8 mouse cellular contexts compared by ENCODE assay signal in genomic region chr10:81379183-81379553, GRCm38 (mm10). TPM values are rescaled to one million over a fixed set of nuclear protein-coding genes. Genes with fewer than 3 reads are reported as not detected.
DNase-seq lines count a peak whose midpoint lies in the region; ATAC-seq and TF ChIP-seq lines count a peak whose summit lies in the region.

No protein-coding gene starts in this region.

- TF ChIP-seq CTCF in ES-Bruce4 (IDR thresholded peaks at IDR 0.05; ENCODE audit: low read depth, low read length), result no peak
- TF ChIP-seq CTCF in liver, postnatal 0 days (IDR thresholded peaks at IDR 0.05; ENCODE audit: low read depth), result no peak

- no peak for TF ChIP-seq POLR2A in ES-Bruce4 (IDR thresholded peaks at IDR 0.05; ENCODE audit: insufficient read depth, low read length)

- TF ChIP-seq EP300 in ES-Bruce4 (IDR thresholded peaks at IDR 0.05; ENCODE audit: insufficient read depth, low read depth, low read length), result no peak
- TF ChIP-seq EP300 in liver, postnatal 0 days (IDR thresholded peaks at IDR 0.05; ENCODE audit: low read depth), result no peak

- no peaks in the 10 kb centered on the region for H3K27me3 ChIP-seq in heart, embryonic 10.5 days (ENCODE audit: insufficient read depth, poor library complexity, severe bottlenecking)
- H3K27me3 ChIP-seq in ES-Bruce4 (ENCODE audit: control insufficient read depth, insufficient read depth, low read length, poor library complexity, severe bottlenecking), result no peaks in the 10 kb centered on the region
- no peaks in the 10 kb centered on the region for H3K27me3 ChIP-seq in heart, embryonic 16.5 days (ENCODE audit: control insufficient read depth, insufficient read depth, low read length)
- H3K27me3 ChIP-seq in liver, postnatal 0 days (ENCODE audit: insufficient read depth, low read length), result no peaks in the 10 kb centered on the region

- 58% methylated on average over 3 of the region's 3 CpGs for WGBS in heart, embryonic 10.5 days
- 62% methylated on average over 3 of the region's 3 CpGs for WGBS in heart, embryonic 16.5 days
- 59% methylated on average over 3 of the region's 3 CpGs for WGBS in liver, postnatal 0 days (ENCODE audit: insufficient replicate concordance)

- no peaks in the 10 kb centered on the region for H3K9me3 ChIP-seq in heart, embryonic 10.5 days
- no peaks in the 10 kb centered on the region for H3K9me3 ChIP-seq in ES-Bruce4 (replicated peaks; ENCODE audit: control insufficient read depth, insufficient read depth, low read length, poor library complexity, severe bottlenecking)
- H3K9me3 ChIP-seq in heart, embryonic 16.5 days (replicated peaks; ENCODE audit: control insufficient read depth, low read length), result no peaks in the 10 kb centered on the region
- H3K9me3 ChIP-seq in liver, postnatal 0 days (ENCODE audit: low read length), result no peaks in the 10 kb centered on the region

- H3K4me3 ChIP-seq in heart, embryonic 10.5 days, result peak overlapping the region; percentile 94
- peak overlapping the region; percentile 81 for H3K4me3 ChIP-seq in ES-Bruce4 (ENCODE audit: low read depth, low read length)
- H3K4me3 ChIP-seq in heart, embryonic 16.5 days (ENCODE audit: low read length), result peak overlapping the region; percentile 86
- peak overlapping the region; percentile 57 for H3K4me3 ChIP-seq in liver, postnatal 0 days (ENCODE audit: low read depth, low read length)

- ATAC-seq in heart, embryonic 16.5 days (replicated peaks; ENCODE audit: extremely low read depth, insufficient read depth, low FRiP score), result no peak
- ATAC-seq in liver, postnatal 0 days, result no peak
- no peak for ATAC-seq in megakaryocyte-erythroid progenitor cell, adult 5-6 weeks (replicated peaks; ENCODE audit: low FRiP score, low TSS enrichment, poor library complexity, severe bottlenecking)

- H3K27ac ChIP-seq in heart, embryonic 10.5 days, result peak overlapping the region; percentile 98
- H3K27ac ChIP-seq in ES-Bruce4 (ENCODE audit: insufficient read depth, low read length), result peak overlapping the region; percentile 58
- H3K27ac ChIP-seq in heart, embryonic 16.5 days (ENCODE audit: low read length), result peak overlapping the region; percentile 78
- peak overlapping the region; percentile 97 for H3K27ac ChIP-seq in liver, postnatal 0 days (ENCODE audit: low read depth)

- H3K9ac ChIP-seq in ES-Bruce4 (ENCODE audit: low read depth, poor library complexity, severe bottlenecking), result peak overlapping the region; percentile 74
- peak overlapping the region; percentile 73 for H3K9ac ChIP-seq in heart, embryonic 16.5 days (ENCODE audit: low read length)
- peak overlapping the region; percentile 64 for H3K9ac ChIP-seq in liver, postnatal 0 days (replicated peaks)

- peak overlapping the region; percentile 76 for H3K4me2 ChIP-seq in heart, embryonic 16.5 days (ENCODE audit: low read depth, low read length)
- peak overlapping the region; percentile 77 for H3K4me2 ChIP-seq in liver, postnatal 0 days (ENCODE audit: low read depth, low read length)

- no peak for DNase-seq in heart, embryonic 10.5 days (ENCODE audit: low spot score)
- DNase-seq in heart, postnatal 25 days (ENCODE audit: low spot score), result no peak
- no peak for DNase-seq in liver, postnatal 0 days
- DNase-seq in adrenal gland, adult 18-20 months (ENCODE audit: low spot score in 2 of 2), result no peak
- DNase-seq in right cerebral cortex, postnatal 4 days, result no peak

- H3K36me3 ChIP-seq in heart, embryonic 10.5 days, result peaks cover 17% of the 10 kb centered on the region
- no peaks in the 10 kb centered on the region for H3K36me3 ChIP-seq in ES-Bruce4 (ENCODE audit: control insufficient read depth, insufficient read depth, low read length, poor library complexity, severe bottlenecking)
- peaks cover 4% of the 10 kb centered on the region for H3K36me3 ChIP-seq in heart, embryonic 16.5 days (ENCODE audit: control insufficient read depth, insufficient read depth)
- peaks cover 16% of the 10 kb centered on the region for H3K36me3 ChIP-seq in liver, postnatal 0 days (replicated peaks; ENCODE audit: insufficient read depth, low read length)

- intact Hi-C loops in heart, postnatal 25 days (cut with DNase I), result no loop called here

- peaks cover 33% of the 10 kb centered on the region for H3K4me1 ChIP-seq in heart, embryonic 10.5 days
- H3K4me1 ChIP-seq in ES-Bruce4 (ENCODE audit: control insufficient read depth, insufficient read depth, low read length), result no peaks in the 10 kb centered on the region
- H3K4me1 ChIP-seq in heart, embryonic 16.5 days (ENCODE audit: control insufficient read depth, insufficient read depth, low read length), result peaks cover 26% of the 10 kb centered on the region
- H3K4me1 ChIP-seq in liver, postnatal 0 days (ENCODE audit: insufficient read depth), result peaks cover 39% of the 10 kb centered on the region

RNA-seq across cellular contexts. Expression of gene Fzr1, which starts 0.9 kb away (rescaled TPM):
- polyA plus RNA-seq in heart, embryonic 10.5 days (2016; fragmentation: Nextera tagmentation; extraction: Ambion mirVana), result 105 and 117 TPM in 2 replicates
- total RNA-seq in heart, postnatal 25 days (2021), result 10 to 100 TPM; 27.7 to 32.3 TPM
- 47.8 and 51.4 TPM in 2 replicates for polyA plus RNA-seq in ES-Bruce4 (2011; ENCODE audit: insufficient read depth, insufficient read length, low read depth, missing spikeins)
- polyA plus RNA-seq in heart, embryonic 16.5 days (2015; fragmentation: Nextera tagmentation; extraction: Ambion mirVana), result 74.6 and 82.8 TPM in 2 replicates
- 69.7 and 74.6 TPM in 2 replicates for polyA plus RNA-seq in liver, postnatal 0 days (2015; fragmentation: Nextera tagmentation; extraction: Ambion mirVana)
- 28.5 and 50.0 TPM in 2 replicates for total RNA-seq in megakaryocyte-erythroid progenitor cell, adult 5-6 weeks (2014; fragmentation: Nextera tagmentation)
- 12.2 and 14.9 TPM in 2 replicates for total RNA-seq in megakaryocyte-erythroid progenitor cell, adult 5-6 weeks (2017)
- total RNA-seq in adrenal gland, adult 18-20 months (2021), result 10 to 100 TPM; 35.1 to 35.2 TPM

RNA-seq across cellular contexts. Expression of gene Dohh, which starts 5.1 kb away (rescaled TPM):
- polyA plus RNA-seq in heart, embryonic 10.5 days (2016; fragmentation: Nextera tagmentation; extraction: Ambion mirVana), result 100 and 105 TPM in 2 replicates
- 10 to 100 TPM; 52.0 to 56.2 TPM for total RNA-seq in heart, postnatal 25 days (2021)
- 52.9 and 70.3 TPM in 2 replicates for polyA plus RNA-seq in ES-Bruce4 (2011; ENCODE audit: insufficient read depth, insufficient read length, low read depth, missing spikeins)
- polyA plus RNA-seq in heart, embryonic 16.5 days (2015; fragmentation: Nextera tagmentation; extraction: Ambion mirVana), result 83.4 and 86.2 TPM in 2 replicates
- polyA plus RNA-seq in liver, postnatal 0 days (2015; fragmentation: Nextera tagmentation; extraction: Ambion mirVana), result 39.3 and 42.1 TPM in 2 replicates
- total RNA-seq in megakaryocyte-erythroid progenitor cell, adult 5-6 weeks (2014; fragmentation: Nextera tagmentation), result 12.3 and 31.4 TPM in 2 replicates
- total RNA-seq in megakaryocyte-erythroid progenitor cell, adult 5-6 weeks (2017), result 31.2 and 37.8 TPM in 2 replicates
- 10 to 100 TPM; 49.1 to 50.5 TPM for total RNA-seq in adrenal gland, adult 18-20 months (2021)

RNA-seq across cellular contexts. Expression of gene Gm48551, which starts 5.1 kb away (rescaled TPM):
- polyA plus RNA-seq in heart, embryonic 10.5 days (2016; fragmentation: Nextera tagmentation; extraction: Ambion mirVana), result 2.2 and 3.1 TPM in 2 replicates
- total RNA-seq in heart, postnatal 25 days (2021), result under 1 TPM; 0.61 to 0.78 TPM
- 1.5 TPM in 1 of 2 replicates, not detected in the other for polyA plus RNA-seq in ES-Bruce4 (2011; ENCODE audit: insufficient read depth, insufficient read length, low read depth, missing spikeins)
- 2.1 and 2.6 TPM in 2 replicates for polyA plus RNA-seq in heart, embryonic 16.5 days (2015; fragmentation: Nextera tagmentation; extraction: Ambion mirVana)
- polyA plus RNA-seq in liver, postnatal 0 days (2015; fragmentation: Nextera tagmentation; extraction: Ambion mirVana), result 0.40 and 0.70 TPM in 2 replicates
- 1.2 and 6.3 TPM in 2 replicates for total RNA-seq in megakaryocyte-erythroid progenitor cell, adult 5-6 weeks (2014; fragmentation: Nextera tagmentation)
- total RNA-seq in megakaryocyte-erythroid progenitor cell, adult 5-6 weeks (2017), result 0.11 and 2.6 TPM in 2 replicates
- total RNA-seq in adrenal gland, adult 18-20 months (2021), result 1 to 10 TPM; 1.5 to 1.9 TPM

RNA-seq across cellular contexts. Expression of gene Gm48552, which starts 9.6 kb away (rescaled TPM):
- polyA plus RNA-seq in heart, embryonic 10.5 days (2016; fragmentation: Nextera tagmentation; extraction: Ambion mirVana), result 1.1 and 1.7 TPM in 2 replicates
- under 1 TPM in 1 of 2 experiments, not detected in 1; 0.70 TPM for total RNA-seq in heart, postnatal 25 days (2021)
- polyA plus RNA-seq in ES-Bruce4 (2011; ENCODE audit: insufficient read depth, insufficient read length, low read depth, missing spikeins), result 1.1 TPM in 1 of 2 replicates, not detected in the other
- 0.55 and 0.83 TPM in 2 replicates for polyA plus RNA-seq in heart, embryonic 16.5 days (2015; fragmentation: Nextera tagmentation; extraction: Ambion mirVana)
- not detected in 2 replicates for polyA plus RNA-seq in liver, postnatal 0 days (2015; fragmentation: Nextera tagmentation; extraction: Ambion mirVana)
- 4.0 TPM in 1 of 2 replicates, not detected in the other for total RNA-seq in megakaryocyte-erythroid progenitor cell, adult 5-6 weeks (2014; fragmentation: Nextera tagmentation)
- total RNA-seq in megakaryocyte-erythroid progenitor cell, adult 5-6 weeks (2017), result not detected in 2 replicates
- 1 to 10 TPM; 1.4 to 2.6 TPM for total RNA-seq in adrenal gland, adult 18-20 months (2021)

RNA-seq across cellular contexts. Expression of gene 4930404N11Rik, which starts 13.6 kb away (rescaled TPM):
- polyA plus RNA-seq in heart, embryonic 10.5 days (2016; fragmentation: Nextera tagmentation; extraction: Ambion mirVana), result 1.1 and 1.4 TPM in 2 replicates
- total RNA-seq in heart, postnatal 25 days (2021), result 1 to 10 TPM in 1 of 2 experiments, under 1 TPM in 1; 0.78 to 1.2 TPM
- polyA plus RNA-seq in ES-Bruce4 (2011; ENCODE audit: insufficient read depth, insufficient read length, low read depth, missing spikeins), result not detected in 2 replicates
- 1.8 and 1.9 TPM in 2 replicates for polyA plus RNA-seq in heart, embryonic 16.5 days (2015; fragmentation: Nextera tagmentation; extraction: Ambion mirVana)
- 0.71 and 0.94 TPM in 2 replicates for polyA plus RNA-seq in liver, postnatal 0 days (2015; fragmentation: Nextera tagmentation; extraction: Ambion mirVana)
- total RNA-seq in megakaryocyte-erythroid progenitor cell, adult 5-6 weeks (2014; fragmentation: Nextera tagmentation), result 0.70 TPM in 1 of 2 replicates, not detected in the other
- total RNA-seq in megakaryocyte-erythroid progenitor cell, adult 5-6 weeks (2017), result 1.9 TPM in 1 of 2 replicates, not detected in the other
- total RNA-seq in adrenal gland, adult 18-20 months (2021), result 1 to 10 TPM; 1.3 to 4.5 TPM
